Mouse (Mus musculus) thymus, postnatal 25 days (tissue): ENCODE measurements around the gene Ttc36.

Source experiments
- DNase-seq: peaks from one replicate; pipeline ENCODE4 v3.0.0; 2022

The Ttc36 gene

DNA sequence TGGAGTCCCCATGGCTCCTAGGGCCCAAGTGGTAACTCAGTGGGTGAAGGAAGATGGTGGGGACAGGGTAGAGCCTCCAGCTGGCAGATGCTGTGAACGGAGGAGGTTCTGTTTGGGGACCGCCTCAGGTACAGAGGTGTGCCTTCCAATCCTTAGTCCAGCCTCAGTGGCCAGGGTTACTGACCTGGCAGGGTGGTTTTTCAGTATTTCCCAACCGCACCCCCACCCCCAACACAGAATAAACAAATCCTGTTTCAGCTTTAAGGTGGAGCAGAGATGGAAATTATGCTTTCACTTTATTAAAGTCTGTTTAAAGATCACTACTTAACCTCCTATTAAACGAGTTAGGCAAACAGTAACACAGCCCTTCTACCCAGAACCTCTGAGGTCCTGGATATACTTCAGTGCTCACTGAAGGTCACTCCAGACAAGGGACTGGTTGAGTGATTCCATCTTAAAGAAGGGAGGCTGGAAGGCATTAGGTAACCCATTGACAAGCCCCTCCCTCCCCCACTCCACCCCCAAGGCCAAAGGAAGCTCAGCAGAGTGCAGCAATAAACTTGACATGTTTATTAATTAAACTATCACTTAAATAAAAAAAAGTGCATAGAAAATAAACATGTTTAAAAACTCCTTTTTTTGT, at the start of gene Ttc36:
Gene Ttc36 (minus strand): TSS at position 265 of the 643 bp plus-strand sequence.
- no peak for DNase-seq

DNA sequence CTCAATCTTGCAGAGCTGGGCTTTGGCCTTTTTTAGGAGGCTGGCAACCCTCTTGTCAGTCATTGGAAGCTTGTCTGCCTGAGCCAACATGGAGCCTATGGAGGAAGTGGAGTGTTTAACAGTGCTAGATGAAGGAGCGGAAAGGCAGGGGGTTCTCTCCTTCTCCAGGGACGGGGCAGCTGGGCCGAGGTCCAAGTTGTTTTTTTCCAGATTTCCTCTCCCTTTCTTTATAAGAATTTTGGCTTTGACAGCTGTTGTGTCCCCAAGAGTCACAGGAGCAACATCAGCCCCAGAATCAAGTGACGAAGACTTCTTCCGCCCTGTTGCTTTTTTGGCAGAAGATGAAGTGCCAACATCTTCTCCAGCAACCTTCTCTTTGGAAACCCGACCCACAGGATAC, 44.6 kb upstream of the Ttc36 start:
- no peak for DNase-seq

DNA sequence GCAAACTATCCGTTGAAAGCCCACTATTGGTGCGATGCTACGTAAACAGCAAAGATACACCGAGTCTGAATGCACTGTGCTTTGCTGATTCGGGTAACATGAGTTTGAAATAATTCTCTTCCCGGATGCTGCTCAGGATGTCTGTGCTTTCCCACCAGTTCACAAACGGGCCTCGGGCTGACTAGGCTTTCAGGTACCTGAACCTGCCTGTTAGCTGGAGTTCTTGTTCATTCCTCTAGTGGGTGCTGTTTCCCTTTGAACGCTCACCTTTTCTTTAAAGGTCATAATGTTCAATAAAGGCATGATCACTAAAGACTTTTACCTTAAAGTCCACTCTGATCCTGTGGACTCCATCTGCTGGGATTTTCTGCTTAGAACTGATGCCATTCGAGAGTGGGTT, 38.4 kb upstream of the Ttc36 start:
- DNase-seq = peak; percentile 40

DNA sequence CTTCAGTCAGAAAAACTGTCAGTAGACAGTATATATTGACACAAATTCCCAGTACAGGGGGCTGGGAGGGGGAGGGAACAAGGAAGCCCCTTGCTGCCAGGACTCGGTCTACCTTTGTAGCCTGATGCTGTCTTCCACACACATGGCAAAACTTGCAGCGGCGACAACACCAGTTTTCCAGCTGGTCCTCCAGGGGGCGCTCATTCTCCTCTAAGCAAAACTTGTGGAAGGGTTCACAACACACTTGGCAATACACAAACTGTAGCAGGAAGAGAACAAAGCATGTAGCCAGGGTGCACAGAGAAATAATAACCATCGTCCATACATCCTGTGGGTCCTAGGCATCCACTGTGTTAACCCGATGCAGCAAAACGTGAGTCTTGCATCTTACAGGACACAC, 33.6 kb upstream of the Ttc36 start:
- peak; percentile 81 for DNase-seq

DNA sequence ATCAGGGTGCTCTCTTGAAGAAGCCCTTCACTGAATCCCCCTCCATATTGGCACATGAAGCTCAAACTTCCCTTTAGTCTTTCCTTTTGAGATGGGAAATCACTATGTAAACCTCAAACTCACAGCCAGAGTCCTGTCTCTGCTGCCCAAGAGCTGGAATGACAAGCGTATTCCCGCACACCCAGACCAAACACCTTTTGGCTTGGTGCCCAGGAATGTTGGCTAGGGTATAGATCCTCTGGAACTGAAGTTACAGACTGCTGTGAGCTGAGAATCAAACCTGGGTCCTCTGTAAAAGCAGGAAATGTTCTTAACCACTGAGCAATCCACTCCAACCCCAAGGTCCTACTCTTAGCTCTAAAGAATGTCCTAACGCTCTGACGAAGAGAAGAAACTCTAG, 29.5 kb upstream of the Ttc36 start:
- DNase-seq = no peak

DNA sequence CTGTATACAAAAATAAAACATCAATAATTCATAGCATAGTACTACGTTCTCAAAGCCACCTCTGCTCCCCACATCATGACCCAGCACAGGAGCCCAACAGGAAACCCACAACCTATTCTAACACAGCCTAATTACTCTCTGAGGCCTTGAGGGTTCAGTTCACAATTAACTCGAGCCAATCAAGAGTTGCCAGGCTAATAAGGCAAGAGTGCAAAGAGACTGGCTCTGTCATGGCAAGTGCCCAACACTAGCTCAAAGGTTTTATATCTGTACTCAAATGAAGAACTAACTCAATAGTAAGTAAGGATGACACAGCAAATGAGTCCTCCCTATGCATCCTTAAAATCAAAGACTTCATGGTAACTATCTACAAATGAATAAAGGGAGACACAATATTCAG, 27.6 kb upstream of the Ttc36 start:
- no peak for DNase-seq

DNA sequence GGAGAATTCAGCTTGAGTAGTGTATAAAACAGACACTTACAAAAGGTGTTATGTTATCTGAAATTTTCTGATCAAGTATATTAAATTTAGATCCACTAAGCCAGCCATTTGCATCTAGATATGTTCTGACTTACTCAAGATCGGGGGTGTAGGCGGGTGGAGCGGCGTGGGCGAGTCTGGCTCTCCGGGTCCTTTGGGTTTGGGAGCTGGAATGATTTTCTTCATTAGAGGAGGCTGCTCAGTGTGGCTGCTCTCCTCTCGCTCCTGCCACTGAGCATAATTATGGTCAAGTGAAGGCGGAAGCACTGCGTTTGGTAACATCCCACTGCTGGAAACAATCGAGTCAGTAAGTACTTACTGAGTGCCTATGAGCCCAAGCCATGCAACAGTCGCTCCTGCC, 26.1 kb upstream of the Ttc36 start:
- no peak for DNase-seq

DNA sequence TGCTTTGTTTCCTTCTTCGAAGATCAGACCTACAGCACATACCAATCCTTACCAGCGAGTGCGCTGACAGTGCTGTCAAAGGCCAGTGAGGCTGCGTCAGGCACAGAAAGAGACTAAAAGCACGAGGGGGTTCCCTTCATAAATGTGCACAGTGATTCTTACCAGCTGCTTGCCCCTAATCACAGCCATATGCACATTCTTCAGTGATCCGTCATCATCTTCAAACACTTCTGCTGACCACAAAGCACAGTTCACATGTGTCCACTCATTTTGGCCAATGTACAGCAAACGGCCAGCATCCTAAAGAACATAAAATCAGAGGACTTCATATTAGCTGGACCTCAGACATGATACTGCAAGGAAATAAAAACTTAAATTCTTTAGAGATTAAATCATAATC, 23.8 kb upstream of the Ttc36 start:
- DNase-seq = no peak

DNA sequence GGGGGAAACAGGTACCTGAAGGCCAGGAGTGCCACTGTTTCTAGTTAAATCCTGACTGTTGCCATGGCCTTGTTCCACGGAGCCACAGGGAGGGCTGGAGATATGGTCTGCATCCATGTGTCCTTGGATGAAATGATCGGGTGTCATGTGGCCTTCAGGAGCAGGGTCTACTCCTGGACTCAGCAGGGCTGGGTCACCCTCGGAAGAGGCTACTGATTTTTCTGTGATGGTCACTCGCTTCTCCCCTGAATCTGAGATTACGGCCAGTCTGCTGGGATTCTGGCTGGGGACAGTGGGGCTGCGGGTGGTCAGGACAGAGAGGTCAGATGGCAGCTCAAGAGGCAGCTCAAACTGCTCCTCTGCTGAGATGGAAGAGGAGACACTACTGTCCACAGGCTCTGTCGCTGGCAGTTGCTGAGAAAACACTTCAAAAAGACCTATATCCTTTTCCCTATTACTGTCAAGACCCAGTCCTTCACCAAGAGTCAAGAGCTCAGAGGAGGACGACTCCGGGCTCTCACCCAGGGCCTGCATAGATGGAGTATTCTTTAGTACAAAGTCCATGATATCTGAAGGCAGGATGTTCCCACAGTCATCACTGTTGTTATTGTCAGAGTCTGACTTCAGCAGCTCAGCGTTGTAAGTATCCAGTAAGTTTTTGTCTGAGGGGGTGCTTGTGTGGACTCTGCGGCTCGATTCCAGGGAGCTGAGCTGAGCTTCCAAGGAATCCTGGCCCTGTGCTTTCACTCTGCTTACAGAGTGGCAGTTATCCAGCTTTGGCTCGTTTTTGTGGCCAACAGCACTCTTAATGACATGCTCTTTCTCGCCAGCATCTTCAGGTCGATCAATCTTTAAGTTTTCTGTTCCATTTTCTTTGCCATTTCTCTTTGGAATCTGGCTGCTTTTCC, 17.3 kb upstream of the Ttc36 start:
- no peak for DNase-seq

DNA sequence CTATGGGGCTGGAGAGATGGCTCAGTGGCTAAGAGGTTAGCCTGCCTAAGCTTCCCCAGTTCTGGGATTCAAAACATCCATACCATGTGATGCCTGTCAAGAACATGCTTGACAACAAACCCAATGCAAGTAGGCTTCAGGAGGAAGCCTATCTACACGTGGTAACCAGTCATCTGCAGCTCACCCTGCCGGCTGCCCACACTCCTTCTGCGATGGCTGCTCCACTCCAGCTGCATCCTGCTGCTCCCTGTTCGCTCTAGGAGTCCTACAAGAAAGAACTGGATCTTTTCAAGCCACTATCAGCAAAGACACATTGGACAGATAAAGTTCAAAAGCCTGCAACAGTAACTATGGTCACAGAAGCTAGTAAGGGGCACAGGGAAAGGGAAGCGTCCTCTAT, 14.7 kb upstream of the Ttc36 start:
- no peak for DNase-seq

DNA sequence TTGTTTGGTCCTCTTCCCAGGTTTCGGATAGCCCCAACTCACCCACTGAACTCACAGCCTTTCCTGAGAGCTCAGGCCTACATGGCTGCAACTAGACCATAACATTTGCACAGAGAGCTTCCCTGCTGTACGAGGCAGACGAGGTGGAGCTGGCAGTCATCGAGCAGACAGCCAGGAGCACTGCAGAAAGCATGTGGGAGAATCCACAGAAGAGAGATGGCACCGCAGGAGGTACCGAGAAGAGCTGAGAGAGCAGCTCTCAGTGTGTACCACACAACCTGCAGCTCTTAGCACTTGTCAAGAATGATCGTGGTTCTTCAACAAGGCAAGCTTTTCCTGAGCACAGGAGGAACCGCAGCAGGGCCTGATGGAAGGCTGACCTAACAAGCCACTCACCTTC, 11.3 kb upstream of the Ttc36 start:
- no peak for DNase-seq

DNA sequence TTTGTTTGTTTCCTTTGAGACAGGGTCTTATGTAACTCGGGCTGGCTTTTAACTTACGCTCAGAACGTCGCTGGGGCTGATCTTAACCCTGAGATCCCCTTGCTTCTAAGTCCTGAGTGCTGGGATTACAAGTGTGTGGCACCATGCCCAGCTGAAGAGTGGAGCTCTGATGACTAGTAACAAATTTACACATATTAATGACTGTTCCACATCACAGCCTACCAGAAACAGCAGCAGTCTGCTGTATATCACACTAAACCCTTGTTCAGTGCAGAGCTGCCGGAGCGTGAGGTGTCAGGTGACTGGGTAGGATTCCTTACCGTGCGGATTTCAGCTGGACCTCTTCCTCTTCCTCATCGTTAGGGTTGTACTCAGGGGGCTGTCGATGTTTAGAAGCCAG, 7.4 kb upstream of the Ttc36 start:
- no peak for DNase-seq

DNA sequence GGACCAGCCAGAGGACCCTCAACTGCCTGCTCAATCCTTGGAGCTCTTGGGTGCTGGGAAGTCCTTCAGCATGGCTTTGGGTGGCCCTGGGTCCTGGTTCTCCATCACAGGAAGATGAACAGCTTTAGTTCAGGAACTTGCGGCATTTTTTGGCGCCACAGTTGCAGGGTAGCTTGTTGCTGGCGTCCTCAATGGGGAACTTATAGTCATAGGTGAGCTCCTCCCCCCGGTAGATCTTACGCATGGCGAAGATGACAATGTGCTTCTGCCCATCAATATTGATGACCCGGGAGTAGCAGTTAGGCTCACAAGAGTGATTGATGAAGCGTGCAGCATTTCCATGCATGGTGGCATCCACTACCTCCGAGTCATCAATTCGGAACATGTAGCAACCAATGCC, 4.9 kb upstream of the Ttc36 start:
- no peak for DNase-seq

DNA sequence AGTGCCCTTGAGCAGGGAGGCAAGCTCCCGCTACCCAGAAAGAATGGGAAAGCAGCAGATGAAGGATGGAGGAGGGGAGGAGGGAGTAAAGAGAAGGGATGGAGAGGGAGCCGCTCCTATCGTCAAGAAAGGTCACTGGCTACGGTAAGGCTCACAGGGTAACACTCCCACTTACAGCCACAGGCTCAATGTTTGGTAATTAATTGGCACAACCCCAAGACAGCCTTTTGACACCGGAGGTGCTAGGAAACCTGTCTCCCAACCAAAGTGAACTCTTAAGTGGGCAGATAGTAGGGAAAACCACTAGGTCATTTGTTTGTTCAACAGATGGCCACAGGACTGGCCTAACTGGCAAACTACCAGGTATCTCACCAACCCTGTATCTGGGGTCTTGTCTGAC, 4.3 kb upstream of the Ttc36 start:
- DNase-seq = no peak

DNA sequence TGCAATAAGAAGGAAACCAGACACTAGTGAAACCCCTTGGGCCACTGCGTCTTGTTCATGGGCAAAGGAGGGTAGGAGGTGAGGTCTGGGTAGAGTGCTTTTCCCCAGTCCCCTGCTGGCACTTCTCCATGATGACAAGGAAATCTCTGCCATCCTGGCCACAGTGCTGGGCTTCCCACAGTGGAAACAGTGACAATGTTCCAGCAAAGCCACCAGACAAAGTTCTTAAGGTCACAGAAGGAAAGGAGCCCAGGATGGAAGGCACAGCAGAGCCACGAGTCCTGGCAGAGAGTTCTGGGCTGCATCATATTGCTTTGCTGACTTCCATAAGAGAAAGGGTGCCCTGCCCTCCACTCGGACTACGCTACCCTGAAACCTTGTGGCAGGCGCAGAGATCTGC, 2.7 kb upstream of the Ttc36 start:
- no peak for DNase-seq

DNA sequence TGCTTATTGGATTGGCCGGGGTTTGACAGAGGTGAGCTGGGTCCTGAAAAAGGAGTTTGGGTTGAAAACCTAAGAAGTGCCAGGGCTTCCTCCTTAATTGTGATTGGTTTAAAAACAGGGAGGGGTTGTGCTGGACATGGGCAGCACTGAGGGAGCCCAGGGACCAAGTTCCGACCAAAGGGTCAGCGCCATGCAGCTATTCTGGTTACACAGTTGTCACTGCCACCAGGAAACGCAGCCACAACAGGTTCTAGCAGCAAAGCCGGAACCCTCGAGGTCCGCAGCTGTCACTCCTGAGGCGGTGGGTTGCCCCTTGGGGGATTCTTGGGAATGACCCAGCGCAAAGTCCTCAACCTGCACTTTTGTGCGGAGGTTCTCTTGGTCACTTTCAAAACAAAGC, 1.8 kb upstream of the Ttc36 start:
- DNase-seq = no peak

DNA sequence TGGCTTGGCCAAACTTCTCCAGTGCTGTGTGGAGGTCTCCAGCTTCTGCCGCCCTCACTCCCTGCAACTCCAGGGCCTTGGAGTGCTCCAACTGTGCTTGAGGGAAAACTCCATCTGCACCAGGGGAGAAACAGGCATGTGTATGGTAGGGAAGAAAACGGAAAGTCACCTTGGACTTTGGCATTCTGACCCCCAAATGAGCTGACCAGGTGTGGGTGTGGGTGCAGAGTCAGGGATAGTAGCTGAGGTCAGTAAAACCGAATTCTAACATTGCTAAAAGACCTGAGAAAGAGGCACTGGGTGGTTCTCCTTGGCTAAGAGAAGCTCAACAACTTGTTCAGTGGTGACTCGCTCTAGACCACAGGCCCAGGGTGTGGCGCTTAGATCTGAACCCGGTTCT, 1.2 kb downstream of the Ttc36 start:
- no peak for DNase-seq

DNA sequence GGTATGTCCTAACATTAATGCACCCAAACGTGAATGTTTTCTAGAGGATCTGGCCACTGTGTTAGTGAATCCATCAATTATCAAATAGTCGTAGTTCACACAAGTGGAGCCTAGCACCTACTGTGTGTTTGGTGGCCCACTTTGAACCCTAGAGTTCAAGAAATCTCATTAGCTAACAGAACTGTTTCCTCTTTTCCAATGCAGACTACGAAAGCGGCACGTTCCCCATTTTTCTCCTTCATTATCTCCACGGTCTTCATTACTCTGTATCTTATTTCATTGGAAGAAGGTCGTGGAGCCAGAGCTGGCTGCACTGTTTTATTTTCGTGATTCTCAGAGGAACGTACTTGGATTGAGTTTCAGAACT, 2.9 kb downstream of the Ttc36 start:
- DNase-seq = no peak

DNA sequence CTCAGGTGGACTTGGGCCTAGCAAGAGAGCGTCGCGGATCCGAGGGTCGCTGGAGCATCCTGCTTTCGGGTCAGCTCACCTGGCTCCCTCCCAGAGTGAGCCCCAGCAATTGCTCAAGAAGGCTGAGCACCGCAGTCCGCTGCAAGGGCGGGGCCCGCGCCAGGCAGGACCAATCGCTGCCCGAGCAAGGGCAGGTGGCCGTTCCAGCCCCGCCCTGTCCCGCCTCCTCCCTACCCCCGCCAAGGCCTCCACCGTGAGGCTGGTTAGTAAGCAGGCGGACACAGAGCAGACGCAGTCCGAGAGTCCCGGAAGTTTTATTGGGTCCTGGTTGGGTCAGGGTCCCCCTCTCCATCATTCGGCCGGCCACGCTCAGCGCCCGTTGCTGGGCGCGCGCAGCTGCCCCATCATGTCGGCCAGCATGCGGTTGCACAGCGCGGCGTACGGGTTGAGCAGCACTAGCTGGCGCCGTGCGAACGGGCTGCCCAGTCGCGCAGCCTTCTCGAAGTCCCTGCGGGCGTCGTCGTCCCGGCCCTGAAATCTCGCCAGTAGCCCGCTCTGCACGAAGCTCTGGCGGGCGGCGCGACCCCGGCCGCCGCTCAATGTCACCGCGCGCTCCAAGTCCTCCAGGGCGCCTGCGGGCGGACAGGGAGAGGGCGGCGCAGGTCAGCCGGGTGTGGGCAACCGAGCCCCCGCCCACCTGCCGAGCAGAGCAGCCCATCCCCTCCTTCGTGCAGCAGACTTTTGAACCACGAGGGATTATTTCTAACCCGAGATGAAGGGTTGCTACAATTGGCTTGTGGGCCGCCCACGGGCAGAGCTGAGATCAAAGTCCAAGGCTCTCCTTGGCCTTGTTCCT, 3.5 kb downstream of the Ttc36 start, which contains the start of gene Tmem25:
Gene Tmem25 (minus strand): TSS at position 206 of the 856 bp plus-strand sequence.
- DNase-seq = peak; percentile 67

DNA sequence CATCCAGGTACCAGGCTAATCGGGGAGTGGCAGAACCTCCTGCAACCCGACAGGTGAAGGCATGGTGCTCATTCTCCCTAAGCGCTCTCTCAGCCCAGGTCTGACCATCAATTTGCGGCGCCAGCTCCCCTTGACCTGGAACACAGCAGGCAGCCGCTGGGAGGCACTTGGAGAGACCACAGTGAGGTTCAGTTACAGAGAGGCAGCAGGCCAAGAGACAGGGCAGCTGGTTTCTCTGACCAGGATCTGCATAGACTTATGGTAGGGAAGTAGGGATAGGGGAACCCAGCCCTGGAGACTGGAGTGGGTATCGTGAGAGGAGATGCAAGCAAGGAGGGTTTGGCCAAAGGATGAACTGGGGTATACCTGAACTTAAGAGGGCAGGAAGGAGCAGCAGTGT, 4.6 kb downstream of the Ttc36 start:
- DNase-seq = no peak

DNA sequence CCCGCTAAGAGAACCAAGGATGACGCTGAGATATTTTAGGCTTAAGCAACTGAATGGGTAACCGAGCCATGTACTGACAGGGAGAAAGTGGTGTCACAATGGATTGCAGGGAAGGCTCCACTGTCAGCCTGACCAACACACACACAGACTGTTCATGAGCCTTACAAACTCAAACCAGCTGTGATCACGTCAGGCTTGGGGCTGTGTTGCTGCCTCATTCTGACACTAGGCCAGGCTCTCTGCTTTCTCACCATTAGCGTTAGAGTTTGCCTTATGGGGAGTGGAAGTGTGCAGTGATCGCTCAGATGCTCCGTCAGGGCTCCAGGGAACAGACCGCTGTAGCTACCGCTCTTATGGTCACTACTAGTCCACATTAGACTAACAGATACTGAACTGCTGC, 10.0 kb downstream of the Ttc36 start:
- no peak for DNase-seq

DNA sequence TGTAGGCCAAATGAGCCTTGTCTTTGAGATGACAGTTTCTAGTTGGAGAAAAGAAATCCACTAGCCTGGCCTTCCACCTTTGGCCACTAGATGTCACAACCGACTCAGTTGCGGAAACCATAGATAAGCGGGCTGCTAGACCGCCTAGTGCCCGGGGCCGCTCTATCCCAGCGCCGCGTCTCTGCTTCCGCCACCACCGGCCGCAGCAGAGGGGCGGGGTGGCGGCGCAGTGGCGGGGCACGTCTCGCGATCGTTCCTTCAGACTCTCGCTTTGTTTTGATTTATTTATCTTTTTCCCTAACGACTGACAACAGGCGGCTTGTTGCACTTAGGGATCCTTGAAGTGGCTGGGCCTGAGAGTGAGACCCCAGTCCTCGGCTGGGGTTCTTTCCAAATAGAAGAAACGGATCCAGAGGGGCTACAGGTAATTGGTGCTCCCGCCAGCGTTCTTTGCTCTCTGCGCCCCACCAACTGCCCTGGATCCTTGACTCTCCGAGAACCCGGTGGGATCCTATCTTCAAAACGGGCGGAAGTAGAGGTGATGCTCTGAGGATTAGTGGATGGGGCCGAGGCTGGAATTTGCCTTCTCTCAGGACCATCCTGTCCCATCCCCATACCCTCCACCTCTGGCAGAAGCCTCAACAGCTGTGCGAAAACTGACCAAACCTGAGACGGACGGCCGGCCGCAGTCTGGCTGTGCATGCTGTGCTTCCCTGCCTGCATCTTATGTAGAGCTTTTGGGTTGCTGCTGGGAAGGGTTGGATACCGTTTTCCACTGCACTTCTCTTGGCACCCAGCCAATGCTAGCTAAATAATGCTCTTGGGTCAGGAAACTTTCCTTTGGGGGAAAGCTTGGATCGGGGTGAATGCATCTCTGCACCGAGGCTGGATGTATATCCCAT, 29.9 kb downstream of the Ttc36 start:
- peak; percentile 92 for DNase-seq

DNA sequence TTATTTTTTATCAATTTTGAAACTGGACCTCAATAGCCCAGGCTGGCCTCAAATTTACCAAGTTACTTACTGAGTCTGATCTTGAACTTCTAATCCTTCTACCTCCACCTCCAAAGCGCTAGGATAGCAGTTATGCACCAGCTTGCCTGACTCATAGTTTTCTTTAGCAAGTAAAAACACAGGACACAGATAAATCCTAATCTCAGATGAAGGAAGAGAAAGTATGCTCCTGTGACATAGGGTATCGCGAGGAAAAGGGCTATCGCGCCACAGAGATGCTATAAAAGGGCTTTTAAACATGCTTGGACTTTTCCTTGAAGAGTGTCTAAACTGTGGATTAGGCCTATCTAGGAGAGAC, 30.5 kb downstream of the Ttc36 start:
- DNase-seq = peak; percentile 3
